Mouse (Mus musculus) cerebellum, adult (tissue): ENCODE results near the gene Syncrip.

ENCODE experiments used
- ATAC-seq: cut with Nextera tagmentation; 2 replicates; pipeline ENCODE4 v1.9.2; 2017; ENCODE audit warnings: mild to moderate bottlenecking, moderate library complexity, mixed read lengths; ENCODE audit not compliant: insufficient number of reproducible peaks, low FRiP score, low TSS enrichment

Syncrip gene

GRCm38 (mm10) chr9:88482230-88482828 lies at the start of gene Syncrip:
Gene Syncrip, minus strand, starts transcription at chr9:88482574.
- ATAC-seq, result peak; percentile 90

- ATAC-seq, result no peak
These were observed 47.7 kb upstream of the Syncrip start for GRCm38 (mm10) chr9:88529979-88530580.

DNA sequence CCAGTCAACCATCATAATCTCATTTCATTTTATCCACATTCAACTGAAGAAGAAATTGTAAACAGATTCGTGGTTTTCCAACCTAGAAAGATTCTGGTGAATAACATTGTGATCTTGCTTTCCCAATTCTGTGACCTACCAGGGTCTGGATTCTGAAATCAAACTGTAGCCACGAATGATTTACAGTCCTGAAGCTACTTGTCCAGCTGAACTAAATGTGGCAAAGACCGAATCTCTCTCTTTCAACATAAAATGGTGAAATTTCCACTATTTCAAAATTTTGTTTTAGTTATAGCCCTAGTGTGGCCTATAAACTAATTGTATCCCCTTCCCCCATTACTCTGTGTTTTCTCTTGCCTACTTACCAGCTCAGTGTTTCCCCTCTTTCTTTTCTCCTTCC lies 47.2 kb upstream of the Syncrip start:
- no peak for ATAC-seq

DNA sequence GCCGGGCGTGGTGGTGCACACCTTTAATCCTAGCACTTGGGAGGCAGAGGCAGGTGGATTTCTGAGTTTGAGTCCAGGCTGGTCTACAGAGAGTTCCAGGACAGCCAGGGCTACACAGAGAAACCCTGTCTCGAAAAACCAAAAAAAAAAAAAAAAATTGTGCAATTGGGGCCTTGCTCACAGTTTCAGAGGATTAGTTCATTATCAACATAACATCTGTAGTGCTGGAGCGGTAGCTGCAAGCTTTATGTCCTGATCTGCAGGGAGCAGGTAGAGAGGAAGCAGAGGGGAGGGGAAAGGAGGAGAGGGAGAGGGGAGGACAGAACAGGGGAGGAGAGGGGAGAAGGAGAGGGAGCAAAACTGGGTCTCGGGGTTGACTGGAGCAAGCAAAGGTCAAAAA lies 46.4 kb upstream of the Syncrip start:
- ATAC-seq, result no peak

DNA sequence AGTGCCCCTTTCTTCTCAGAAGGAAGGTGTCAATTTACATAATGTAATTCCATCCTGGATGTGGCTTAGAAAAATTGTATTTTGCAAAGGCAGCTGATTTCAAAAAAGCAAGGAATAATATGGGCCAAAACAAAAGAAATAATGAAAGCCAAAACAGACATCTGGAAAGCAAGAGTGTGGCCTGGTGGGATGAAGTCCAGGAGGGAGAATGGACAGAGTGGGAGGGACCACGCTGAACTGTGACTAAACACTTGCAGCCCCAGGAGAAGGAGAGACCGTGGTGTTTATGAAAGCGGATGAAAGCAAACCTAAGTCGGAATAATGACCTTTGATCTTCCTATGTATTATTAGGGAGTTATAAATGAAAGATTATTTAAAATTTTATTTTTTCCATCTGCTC lies 45.6 kb upstream of the Syncrip start:
- no peak for ATAC-seq

DNA sequence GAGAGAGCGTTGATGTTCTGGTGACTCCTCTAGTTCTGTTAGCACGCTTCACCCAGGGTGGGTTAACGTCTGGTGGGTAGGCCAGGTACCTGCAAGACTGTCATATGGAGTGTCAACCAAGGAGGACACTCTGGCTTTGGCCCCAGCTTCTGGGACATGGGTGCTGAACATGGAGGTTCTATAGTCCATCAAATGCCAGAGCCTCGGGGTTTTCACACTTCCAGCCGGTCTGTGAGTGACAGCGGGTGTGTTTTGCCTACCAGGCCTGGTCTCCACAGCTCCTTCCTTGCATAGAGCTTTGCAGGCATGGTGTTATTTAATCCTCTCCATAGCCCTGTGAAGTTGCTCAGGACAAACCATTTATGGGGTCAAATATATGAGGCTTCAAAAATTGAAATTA lies 43.0 kb upstream of the Syncrip start:
- no peak for ATAC-seq

DNA sequence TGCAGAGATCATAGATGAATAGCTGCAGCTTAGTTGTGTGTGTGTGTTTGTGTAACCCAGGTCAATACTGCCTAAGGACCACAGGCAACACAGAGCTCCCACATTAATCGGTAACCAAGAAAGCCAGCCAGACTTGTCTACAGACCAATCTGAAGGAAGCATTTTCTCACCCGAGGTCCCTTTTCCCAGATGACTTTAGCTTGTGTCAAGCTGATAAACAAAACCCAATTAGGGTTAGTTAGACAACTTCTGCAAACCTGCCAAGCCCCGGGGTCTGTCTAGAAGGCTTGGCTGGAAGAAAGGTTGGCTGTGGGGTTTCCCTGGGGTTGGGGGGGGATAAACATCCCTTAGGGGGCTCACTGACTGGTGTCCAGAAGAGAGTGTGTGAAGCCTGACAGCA lies 42.4 kb upstream of the Syncrip start:
- no peak for ATAC-seq

DNA sequence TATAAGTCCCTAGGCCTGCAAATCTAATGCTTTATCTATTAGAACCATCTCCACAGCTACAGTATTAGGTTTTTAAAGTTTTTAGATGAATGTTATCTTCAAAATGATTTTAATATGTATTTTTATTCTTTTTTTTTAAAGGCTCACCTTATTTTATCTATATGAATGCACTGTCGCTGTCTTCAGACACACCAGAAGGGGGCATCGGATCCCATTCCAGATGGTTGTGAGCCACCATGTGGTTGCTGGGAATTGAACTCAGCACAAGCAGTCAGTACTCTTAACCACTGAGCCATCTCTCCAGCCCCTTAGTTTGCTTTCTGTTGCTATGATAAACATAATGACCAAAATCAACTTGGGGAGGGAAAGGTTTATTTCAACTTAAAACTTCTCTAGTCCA lies 42.0 kb upstream of the Syncrip start:
- ATAC-seq, result no peak

DNA sequence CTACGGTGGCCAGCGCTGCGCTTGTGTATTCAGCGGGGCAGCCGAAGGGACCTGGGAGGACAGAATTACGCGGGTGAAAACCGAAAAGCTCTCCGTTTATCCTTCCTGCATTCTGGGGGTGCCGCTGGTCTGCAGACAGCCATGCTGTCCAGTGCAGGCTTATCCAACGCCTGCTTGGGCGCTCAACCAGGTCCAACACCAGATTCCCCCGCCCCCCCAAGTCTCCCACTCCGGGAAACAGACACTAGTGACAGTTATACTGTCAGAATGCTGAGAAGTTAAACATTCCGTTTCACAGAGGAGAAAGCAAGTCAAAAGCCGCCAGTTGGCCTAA lies 40.9 kb upstream of the Syncrip start:
- no peak for ATAC-seq

DNA sequence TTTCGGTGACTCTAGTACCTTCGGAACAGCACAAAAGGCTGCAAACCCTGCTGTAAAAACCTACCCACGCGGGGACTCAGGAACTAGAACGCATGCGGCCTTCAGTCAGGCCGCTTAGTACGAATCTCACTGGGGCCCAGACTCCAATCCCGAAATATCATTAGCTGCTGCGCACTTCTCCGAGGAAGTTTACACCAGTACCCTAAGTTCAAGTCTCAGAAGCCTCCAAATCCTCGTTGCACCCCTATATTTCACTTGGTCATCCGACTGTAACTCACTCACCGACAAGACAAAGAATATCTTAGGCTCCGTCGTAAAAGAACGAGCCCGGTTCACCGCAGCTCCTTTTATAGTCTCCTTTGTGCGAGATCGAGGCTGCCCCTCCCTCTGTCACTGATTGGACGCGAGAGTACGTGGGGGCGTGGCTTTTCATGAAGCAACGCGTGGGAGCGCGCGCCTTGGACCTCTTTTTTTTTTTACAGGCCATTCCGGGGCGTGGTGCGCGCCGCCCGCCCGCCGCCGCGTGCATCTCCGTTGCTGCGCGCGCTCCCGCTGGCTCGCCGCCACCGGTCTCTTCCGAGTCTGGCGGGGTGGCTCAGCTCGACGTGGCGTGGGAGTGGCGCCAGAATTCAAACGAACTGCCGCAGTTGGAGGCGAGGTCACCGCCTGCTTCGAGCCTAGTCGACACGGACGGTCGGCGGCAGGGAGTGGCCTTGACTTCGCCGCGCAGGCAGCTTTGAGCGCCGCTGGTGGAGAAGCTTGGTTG lies 40.4 kb upstream of the Syncrip start:
- peak; percentile 92 for ATAC-seq

GRCm38 (mm10) chr9:88521961-88522568 lies 39.7 kb upstream of the Syncrip start:
- ATAC-seq, result no peak

GRCm38 (mm10) chr9:88520849-88521483 lies 38.6 kb upstream of the Syncrip start:
- ATAC-seq, result no peak

- no peak for ATAC-seq
These were observed 37.9 kb upstream of the Syncrip start for GRCm38 (mm10) chr9:88520122-88520848.

GRCm38 (mm10) chr9:88519390-88520121 lies 37.2 kb upstream of the Syncrip start:
- no peak for ATAC-seq

- ATAC-seq, result no peak
These were observed 34.1 kb upstream of the Syncrip start for GRCm38 (mm10) chr9:88516361-88516995.

- ATAC-seq, result no peak
These were observed 33.2 kb upstream of the Syncrip start for GRCm38 (mm10) chr9:88515546-88515945.

GRCm38 (mm10) chr9:88501846-88502245 lies 19.5 kb upstream of the Syncrip start:
- no peak for ATAC-seq

GRCm38 (mm10) chr9:88500112-88500511 lies 17.7 kb upstream of the Syncrip start:
- ATAC-seq, result no peak

DNA sequence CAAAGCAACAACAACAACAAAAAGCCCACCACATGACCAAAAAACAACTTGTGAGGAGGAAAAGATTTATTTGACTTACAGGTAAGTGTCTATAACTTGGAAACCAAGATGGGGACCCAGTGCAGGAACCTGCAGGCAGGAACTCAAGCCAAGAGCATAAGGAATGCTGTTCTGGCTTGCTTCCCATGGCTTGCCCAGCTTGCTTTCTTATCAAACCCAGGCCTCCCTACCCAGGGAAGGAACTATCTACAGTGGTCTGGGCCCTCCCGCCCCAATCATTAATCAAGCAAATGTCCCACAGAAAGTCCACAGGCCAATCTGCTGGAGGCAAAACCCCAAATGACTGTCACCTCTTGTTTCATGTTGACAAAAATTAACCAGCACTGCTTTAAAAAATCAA lies 10.1 kb upstream of the Syncrip start:
- ATAC-seq, result no peak
